Mouse (Mus musculus) ES-E14 (cell line): Measurements from ENCODE around the gene Myo10.

Source experiments
- CHD2 ChIP-seq: IDR thresholded peaks from 2 replicates; pipeline ENCODE4 v1.6.1; 2014; ENCODE audit warnings: mild to moderate bottlenecking, low read depth, low read length, inconsistent platforms
- HCFC1 ChIP-seq: IDR thresholded peaks from 2 replicates; pipeline ENCODE4 v1.6.1; 2012; ENCODE audit warnings: low read length, inconsistent platforms, borderline replicate concordance; ENCODE audit not compliant: insufficient read depth
- ZC3H11A ChIP-seq: IDR thresholded peaks from 2 replicates; pipeline ENCODE4 v1.6.1; 2012; ENCODE audit warnings: low read depth, mild to moderate bottlenecking, inconsistent platforms, low read length, borderline replicate concordance
- ZNF384 ChIP-seq: IDR thresholded peaks from 2 replicates; pipeline ENCODE4 v1.6.1; 2012; ENCODE audit warnings: low read depth, low read length, inconsistent platforms

DNA sequence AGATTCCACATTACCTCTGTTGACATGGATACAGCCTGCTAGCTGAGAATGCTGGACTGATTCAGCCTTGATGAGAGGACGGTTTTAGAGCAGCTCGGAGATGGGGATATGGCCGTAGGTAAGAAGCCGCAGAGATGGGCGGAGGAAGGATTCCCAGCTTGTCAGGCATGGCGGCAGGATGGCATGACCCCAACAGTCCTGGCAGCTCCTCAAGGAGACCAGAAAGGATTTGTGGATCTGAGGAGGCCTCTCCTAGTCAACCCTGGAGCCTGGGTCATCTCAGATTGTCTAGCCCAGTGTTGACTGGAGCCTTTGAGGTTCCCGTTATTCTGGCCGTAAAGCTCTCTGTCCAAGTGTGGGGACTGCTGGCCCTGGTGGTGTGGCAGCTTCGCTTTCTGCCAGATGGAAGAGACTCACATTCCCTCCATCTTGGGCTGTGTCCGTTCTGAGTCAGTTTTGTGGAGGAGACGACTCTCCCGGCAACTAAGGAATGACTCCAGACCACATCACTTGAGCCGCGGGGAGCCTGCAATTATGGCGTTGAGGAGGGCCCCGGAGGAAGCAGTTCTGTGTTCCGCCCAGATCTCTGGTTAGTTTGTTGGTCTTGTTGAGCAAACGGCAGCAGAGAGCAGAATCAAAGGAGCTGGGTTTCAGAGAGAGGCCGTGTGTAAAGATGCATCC, 84.7 kb downstream of the Myo10 start:
- TF ChIP-seq ZC3H11A (no peak), CHD2 (no peak), ZNF384 (no peak), HCFC1 (no peak)
